Mouse (Mus musculus) forebrain, embryonic 12.5 days (tissue): Measurements from ENCODE around the gene Tex12. TPM values are rescaled to one million over a fixed set of nuclear protein-coding genes. Genes with fewer than 3 reads are reported as not detected.

Experiments used
- ATAC-seq: fragments of 200-750 bp; cut with Nextera tagmentation; 2 replicates; pipeline ENCODE4 v1.8.0; 2017; ENCODE audit warnings: moderate TSS enrichment; ENCODE audit not compliant: low FRiP score
- H3K27ac ChIP-seq: fragments of 300-500 bp; sonication (generic); 2 replicates; pipeline ENCODE4 v1.5.1; 2016; ENCODE audit warnings: mild to moderate bottlenecking
- H3K27me3 ChIP-seq: fragments of 300-500 bp; sonication (generic); 2 replicates; pipeline ENCODE4 v1.6.1; 2016; ENCODE audit warnings: mild to moderate bottlenecking
- H3K36me3 ChIP-seq: fragments of 300-500 bp; sonication (generic); replicated peaks from 2 replicates; pipeline ENCODE4 v1.6.1; 2016; ENCODE audit warnings: mild to moderate bottlenecking
- H3K4me1 ChIP-seq: fragments of 300-500 bp; sonication (generic); 2 replicates; pipeline ENCODE4 v1.6.1; 2016
- H3K4me2 ChIP-seq: fragments of 300-500 bp; sonication (generic); 2 replicates; pipeline ENCODE4 v1.6.1; 2016; ENCODE audit warnings: mild to moderate bottlenecking, moderate library complexity
- H3K4me3 ChIP-seq: fragments of 300-500 bp; sonication (generic); replicated peaks from 2 replicates; pipeline ENCODE4 v1.5.1; 2016; ENCODE audit warnings: mild to moderate bottlenecking
- H3K9ac ChIP-seq: fragments of 300-500 bp; sonication (generic); 2 replicates; pipeline ENCODE4 v1.6.1; 2016; ENCODE audit warnings: mild to moderate bottlenecking
- H3K9me3 ChIP-seq: fragments of 300-500 bp; sonication (generic); 2 replicates; pipeline ENCODE4 v1.6.1; 2016
- WGBS: fragments of 180-500 bp; shearing (Covaris S2); methylation state at CpG from one replicate; pipeline ENCODE4 v1.1.7; 2016; 5-methylcytosine and 5-hydroxymethylcytosine counted together
- polyA plus RNA-seq: library from polyadenylated mRNA; unstranded; fragments of >200 nt; fragmentation: Nextera tagmentation; extraction: Ambion mirVana; gene quantifications from 2 replicates; pipeline ENCODE4 v1.2.1, GENCODE M21; 2016

Tex12 gene
- polyA plus RNA-seq, 1 experiment from 2014 or later: 0.32 TPM

- Histone ChIP-seq H3K27ac (no peak overlapping the region), H3K27me3 (no peaks in the 10 kb centered on the region), H3K4me1 (peaks cover 8% of the 10 kb centered on the region), H3K9ac (peak overlapping the region; percentile 61), H3K4me3 (peak overlapping the region; percentile 77), H3K4me2 (peak overlapping the region; percentile 64), H3K9me3 (no peaks in the 10 kb centered on the region), H3K36me3 (peaks cover 4% of the 10 kb centered on the region; the same call in 1 of the 2 replicates)
- WGBS: 44% methylated on average over 7 of the region's 7 CpGs
- peak; percentile 44 for ATAC-seq
Measured at GRCm38 (mm10) chr9:50527860-50528259, 33.3 kb downstream of the Tex12 start.

GRCm38 (mm10) chr9:50525585-50525984 lies 35.5 kb downstream of the Tex12 start:
- 86% methylated on average over 5 of the region's 5 CpGs for WGBS
- no peak overlapping the region for H3K9ac ChIP-seq
- peaks cover 4% of the 10 kb centered on the region; the same call in 1 of the 2 replicates for H3K36me3 ChIP-seq
- H3K27me3 ChIP-seq: no peaks in the 10 kb centered on the region
- H3K4me3 ChIP-seq: no peak overlapping the region
- no peak overlapping the region for H3K27ac ChIP-seq
- ATAC-seq: no peak
- no peaks in the 10 kb centered on the region for H3K9me3 ChIP-seq
- H3K4me2 ChIP-seq: no peak overlapping the region
- peaks cover 8% of the 10 kb centered on the region for H3K4me1 ChIP-seq

- no peak overlapping the region for H3K4me2 ChIP-seq
- H3K4me1 ChIP-seq: peaks cover 8% of the 10 kb centered on the region
- 87% methylated on average over 5 of the region's 5 CpGs for WGBS
- peaks cover 4% of the 10 kb centered on the region; the same call in 1 of the 2 replicates for H3K36me3 ChIP-seq
- H3K9ac ChIP-seq: no peak overlapping the region
- ATAC-seq: no peak
- no peaks in the 10 kb centered on the region for H3K27me3 ChIP-seq
- no peak overlapping the region for H3K4me3 ChIP-seq
- no peak overlapping the region for H3K27ac ChIP-seq
- no peaks in the 10 kb centered on the region for H3K9me3 ChIP-seq
Measured at GRCm38 (mm10) chr9:50524936-50525335, 36.2 kb downstream of the Tex12 start.

GRCm38 (mm10) chr9:50522574-50522973 lies 38.6 kb downstream of the Tex12 start:
- no peaks in the 10 kb centered on the region for H3K27me3 ChIP-seq
- H3K9ac ChIP-seq: no peak overlapping the region
- ATAC-seq: no peak
- peaks cover 4% of the 10 kb centered on the region; the same call in 1 of the 2 replicates for H3K36me3 ChIP-seq
- H3K4me1 ChIP-seq: peaks cover 3% of the 10 kb centered on the region
- H3K9me3 ChIP-seq: no peaks in the 10 kb centered on the region
- WGBS: 84% methylated on average over 5 of the region's 5 CpGs
- no peak overlapping the region for H3K27ac ChIP-seq
- no peak overlapping the region for H3K4me3 ChIP-seq
- H3K4me2 ChIP-seq: no peak overlapping the region

GRCm38 (mm10) chr9:50521562-50521961 lies 39.6 kb downstream of the Tex12 start:
- Histone ChIP-seq H3K9me3 (no peaks in the 10 kb centered on the region), H3K4me1 (no peaks in the 10 kb centered on the region), H3K9ac (no peak overlapping the region), H3K27ac (no peak overlapping the region), H3K36me3 (peaks cover 4% of the 10 kb centered on the region; the same call in 1 of the 2 replicates), H3K27me3 (no peaks in the 10 kb centered on the region), H3K4me3 (no peak overlapping the region), H3K4me2 (no peak overlapping the region)
- WGBS: 71% methylated on average over 2 of the region's 2 CpGs
- ATAC-seq: no peak

GRCm38 (mm10) chr9:50520748-50521147 lies 40.4 kb downstream of the Tex12 start:
- Histone ChIP-seq H3K4me1 (no peaks in the 10 kb centered on the region), H3K9ac (no peak overlapping the region), H3K36me3 (peaks cover 4% of the 10 kb centered on the region; the same call in 1 of the 2 replicates), H3K9me3 (no peaks in the 10 kb centered on the region), H3K4me3 (no peak overlapping the region), H3K27me3 (no peaks in the 10 kb centered on the region), H3K27ac (no peak overlapping the region), H3K4me2 (no peak overlapping the region)
- no peak for ATAC-seq
- 79% methylated on average over 6 of the region's 6 CpGs for WGBS

GRCm38 (mm10) chr9:50518781-50519180 lies 42.3 kb downstream of the Tex12 start:
- H3K4me2 ChIP-seq: no peak overlapping the region
- H3K9ac ChIP-seq: no peak overlapping the region
- H3K27me3 ChIP-seq: no peaks in the 10 kb centered on the region
- H3K27ac ChIP-seq: no peak overlapping the region
- H3K4me1 ChIP-seq: no peaks in the 10 kb centered on the region
- WGBS: 11% methylated on average over 2 of the region's 2 CpGs
- no peak for ATAC-seq
- H3K36me3 ChIP-seq: no peaks in the 10 kb centered on the region
- no peaks in the 10 kb centered on the region for H3K9me3 ChIP-seq
- H3K4me3 ChIP-seq: no peak overlapping the region

GRCm38 (mm10) chr9:50515462-50515861 lies 45.7 kb downstream of the Tex12 start:
- Histone ChIP-seq H3K4me3 (no peak overlapping the region), H3K27me3 (no peaks in the 10 kb centered on the region), H3K27ac (no peak overlapping the region), H3K9me3 (no peaks in the 10 kb centered on the region), H3K4me1 (no peaks in the 10 kb centered on the region), H3K4me2 (no peak overlapping the region), H3K36me3 (no peaks in the 10 kb centered on the region), H3K9ac (no peak overlapping the region)
- 86% methylated on average over 5 of the region's 5 CpGs for WGBS
- no peak for ATAC-seq

- no peak overlapping the region for H3K9ac ChIP-seq
- no peaks in the 10 kb centered on the region for H3K36me3 ChIP-seq
- no peak overlapping the region for H3K27ac ChIP-seq
- H3K4me2 ChIP-seq: no peak overlapping the region
- ATAC-seq: no peak
- H3K27me3 ChIP-seq: no peaks in the 10 kb centered on the region
- no peaks in the 10 kb centered on the region for H3K4me1 ChIP-seq
- H3K4me3 ChIP-seq: no peak overlapping the region
- 86% methylated on average over 7 of the region's 7 CpGs for WGBS
- H3K9me3 ChIP-seq: no peaks in the 10 kb centered on the region
Measured at GRCm38 (mm10) chr9:50507570-50507969, 53.6 kb downstream of the Tex12 start.

Other genes with a start within 250 kb of the Tex12 start
- 110 and 119 TPM in 2 replicates for gene Rpl10-ps3, start 216.4 kb downstream of the Tex12 start, polyA plus RNA-seq
- 0.36 TPM in 1 of 2 replicates, not detected in the other for gene Plet1, start 66.8 kb downstream of the Tex12 start, polyA plus RNA-seq
- gene Pts, start 32.6 kb downstream of the Tex12 start, polyA plus RNA-seq: 95.4 and 96.2 TPM in 2 replicates
- gene Il18, start 6.5 kb downstream of the Tex12 start, polyA plus RNA-seq: 12.3 and 16.1 TPM in 2 replicates
- gene Bco2, start 6.1 kb downstream of the Tex12 start, polyA plus RNA-seq: 0.46 and 0.56 TPM in 2 replicates
- 219 and 221 TPM in 2 replicates for gene Sdhd, start 42.5 kb upstream of the Tex12 start, polyA plus RNA-seq
- 385 and 386 TPM in 2 replicates for gene Timm8b, start 42.6 kb upstream of the Tex12 start, polyA plus RNA-seq
- gene Pih1d2, start 56.0 kb upstream of the Tex12 start, polyA plus RNA-seq: 8.2 and 8.7 TPM in 2 replicates
- gene Nkapd1, start 56.1 kb upstream of the Tex12 start, polyA plus RNA-seq: 27.0 and 28.3 TPM in 2 replicates
- 43.4 and 48.3 TPM in 2 replicates for gene Dlat, start 98.5 kb upstream of the Tex12 start, polyA plus RNA-seq
- 18.2 and 18.6 TPM in 2 replicates for gene Dixdc1, start 178.2 kb upstream of the Tex12 start, polyA plus RNA-seq
- 0.88 and 1.6 TPM in 2 replicates for gene 2310030G06Rik, start 185.2 kb upstream of the Tex12 start, polyA plus RNA-seq
- 3.9 and 6.5 TPM in 2 replicates for gene Cryab, start 190.0 kb upstream of the Tex12 start, polyA plus RNA-seq
- gene Hspb2, start 191.0 kb upstream of the Tex12 start, polyA plus RNA-seq: 0.54 TPM in 1 of 2 replicates, not detected in the other
- 10.6 and 11.7 TPM in 2 replicates for gene Fdxacb1, start 206.9 kb upstream of the Tex12 start, polyA plus RNA-seq
- gene Alg9, start 213.7 kb upstream of the Tex12 start, polyA plus RNA-seq: 38.0 and 40.6 TPM in 2 replicates
- gene 1110032A03Rik, start 214.2 kb upstream of the Tex12 start, polyA plus RNA-seq: 35.6 and 38.0 TPM in 2 replicates